Mouse (Mus musculus): ENCODE data around the gene Spdl1. TPM values are rescaled to one million over a fixed set of nuclear protein-coding genes. Genes with fewer than 3 reads are reported as not detected.

Gene Spdl1
- total and polyA plus RNA-seq, 3 experiments: 24.2 to 36.3 TPM; not detected in 1

- TF ChIP-seq TBP (IDR thresholded peaks at IDR 0.05; ENCODE audit: low read depth, low read length) (no peak), SMC3 (IDR thresholded peaks at IDR 0.05; ENCODE audit: low read depth, low read length) (no peak), POLR2AphosphoS2 (IDR thresholded peaks at IDR 0.05; ENCODE audit: low read length) (no peak), MYC (IDR thresholded peaks at IDR 0.05; ENCODE audit: low read depth, low read length) (no peak), HCFC1 (IDR thresholded peaks at IDR 0.05; ENCODE audit: low read depth, low read length) (no peak), KAT2A (conservative IDR thresholded peaks at IDR 0.05; ENCODE audit: low read depth, low read length) (no peak), E2F4 (IDR thresholded peaks at IDR 0.05; ENCODE audit: borderline replicate concordance, low read depth, low read length) (no peak), UBTF (IDR thresholded peaks at IDR 0.05; ENCODE audit: borderline replicate concordance, insufficient read depth, low read depth, low read length) (no peak), GATA1 (IDR thresholded peaks at IDR 0.05; ENCODE audit: low read depth, low read length) (no peak), MXI1 (IDR thresholded peaks at IDR 0.05; ENCODE audit: low read depth, low read length) (no peak), CHD2 (IDR thresholded peaks at IDR 0.05; ENCODE audit: low read length) (no peak), JUND (IDR thresholded peaks at IDR 0.05; ENCODE audit: low read depth, low read length) (no peak), ZC3H11A (IDR thresholded peaks at IDR 0.05; ENCODE audit: low read depth, low read length) (no peak), NRF1 (IDR thresholded peaks at IDR 0.05; ENCODE audit: insufficient read depth, low read depth, low read length, poor library complexity, severe bottlenecking) (no peak), BHLHE40 (IDR thresholded peaks at IDR 0.05; ENCODE audit: borderline replicate concordance, low read depth, low read length) (no peak), MAFK (IDR thresholded peaks at IDR 0.05; ENCODE audit: borderline replicate concordance, low read depth, low read length) (no peak), EP300 (IDR thresholded peaks at IDR 0.05; ENCODE audit: low read depth in 1 of 2, low read length in 2 of 2) (no peak), TCF12 (IDR thresholded peaks at IDR 0.05; ENCODE audit: low read depth, low read length) (no peak)
- no peak for DNase-seq (ENCODE audit: low read depth, low spot score)
Measured at GRCm38 (mm10) chr11:34865741-34866270, 32.4 kb upstream of the Spdl1 start.

GRCm38 (mm10) chr11:34865181-34865580 is 31.7 kb upstream of the Spdl1 start:
- no peak for TF ChIP-seq POLR2A (IDR thresholded peaks at IDR 0.05; ENCODE audit: control insufficient read depth in 1 of 2, insufficient read depth in 1 of 2, low read depth in 1 of 2, low read length in 2 of 2, poor library complexity in 1 of 2)
- no peak for TF ChIP-seq MYC (IDR thresholded peaks at IDR 0.05; ENCODE audit: low read depth, low read length)
- TF ChIP-seq USF2 (IDR thresholded peaks at IDR 0.05; ENCODE audit: borderline replicate concordance in 1 of 2, insufficient read depth in 1 of 2, low read depth in 1 of 2, low read length in 2 of 2): no peak
- TF ChIP-seq POLR2AphosphoS2 (IDR thresholded peaks at IDR 0.05; ENCODE audit: low read length): no peak
- TF ChIP-seq TBP (IDR thresholded peaks at IDR 0.05; ENCODE audit: low read depth, low read length): no peak
- no peak for TF ChIP-seq HCFC1 (IDR thresholded peaks at IDR 0.05; ENCODE audit: low read depth, low read length)
- no peak for TF ChIP-seq ETS1 (IDR thresholded peaks at IDR 0.05; ENCODE audit: low read depth, low read length)
- TF ChIP-seq RAD21 (IDR thresholded peaks at IDR 0.05; ENCODE audit: low read depth, low read length): no peak
- no peak for TF ChIP-seq CTCF (IDR thresholded peaks at IDR 0.05 in 2 of 3, conservative IDR thresholded peaks at IDR 0.05 in 1 of 3; ENCODE audit: control insufficient read depth in 1 of 3, insufficient read depth in 1 of 3, low read depth in 2 of 3, low read length in 3 of 3, poor library complexity in 1 of 3, severe bottlenecking in 1 of 3)
- no peak for TF ChIP-seq ZKSCAN1 (IDR thresholded peaks at IDR 0.05; ENCODE audit: low read depth, low read length)
- TF ChIP-seq MXI1 (IDR thresholded peaks at IDR 0.05; ENCODE audit: low read depth, low read length): no peak
- TF ChIP-seq MAX (IDR thresholded peaks at IDR 0.05; ENCODE audit: low read length): no peak
- no peak for TF ChIP-seq POLR2AphosphoS5 (IDR thresholded peaks at IDR 0.05; ENCODE audit: borderline replicate concordance, low read depth, low read length)
- no peak for TF ChIP-seq USF1 (IDR thresholded peaks at IDR 0.05; ENCODE audit: low read depth, low read length)
- no peak for TF ChIP-seq BHLHE40 (IDR thresholded peaks at IDR 0.05; ENCODE audit: borderline replicate concordance, low read depth, low read length)
- no peak for TF ChIP-seq CHD2 (IDR thresholded peaks at IDR 0.05; ENCODE audit: low read length)
- TF ChIP-seq MYB (IDR thresholded peaks at IDR 0.05; ENCODE audit: low read depth, low read length): no peak
- no peak for TF ChIP-seq MAZ (IDR thresholded peaks at IDR 0.05; ENCODE audit: low read depth, low read length)
- TF ChIP-seq ZC3H11A (IDR thresholded peaks at IDR 0.05; ENCODE audit: low read depth, low read length): no peak
- TF ChIP-seq MAFK (IDR thresholded peaks at IDR 0.05; ENCODE audit: borderline replicate concordance, low read depth, low read length): no peak
- H3K79me2 ChIP-seq (ENCODE audit: control insufficient read depth, insufficient read depth, low read length, poor library complexity): no peaks in the 10 kb centered on the region
- no peak overlapping the region for H3K4me3 ChIP-seq (ENCODE audit: control insufficient read depth in 1 of 2, insufficient read depth in 1 of 2, low read depth in 2 of 2, low read length in 2 of 2)
- no peak for DNase-seq (ENCODE audit: low read depth, low spot score)
- peaks cover 1 to 2% of the 10 kb centered on the region in 2 experiments; a peak in 1 of 4 replicates for H3K27me3 ChIP-seq (ENCODE audit: control insufficient read depth in 1 of 2, insufficient read depth in 2 of 2, low read length in 2 of 2)
- H3K4me1 ChIP-seq (ENCODE audit: control insufficient read depth in 1 of 2, insufficient read depth in 2 of 2, low read length in 2 of 2): no peaks in the 10 kb centered on the region
- no peak overlapping the region for H3K9ac ChIP-seq (ENCODE audit: control insufficient read depth, low read depth, low read length, poor library complexity, severe bottlenecking)
- H3K9me3 ChIP-seq (replicated peaks; ENCODE audit: insufficient read depth, low read length): no peaks in the 10 kb centered on the region
- no peaks in the 10 kb centered on the region for H3K36me3 ChIP-seq (ENCODE audit: control insufficient read depth in 1 of 2, insufficient read depth in 2 of 2, low read length in 2 of 2)
- no peak overlapping the region for H3K27ac ChIP-seq (ENCODE audit: control insufficient read depth, low read depth, low read length)

More at GRCm38 (mm10) chr11:34865741-34866270, 32.4 kb upstream of the Spdl1 start:
- Histone ChIP-seq H3K4me3 (ENCODE audit: control insufficient read depth in 1 of 2, insufficient read depth in 1 of 2, low read depth in 2 of 2, low read length in 2 of 2) (no peak overlapping the region), H3K4me1 (ENCODE audit: control insufficient read depth in 1 of 2, insufficient read depth in 2 of 2, low read length in 2 of 2) (no peaks in the 10 kb centered on the region), H3K79me2 (ENCODE audit: control insufficient read depth, insufficient read depth, low read length, poor library complexity) (no peaks in the 10 kb centered on the region), H3K9me3 (replicated peaks; ENCODE audit: insufficient read depth, low read length) (no peaks in the 10 kb centered on the region), H3K9ac (ENCODE audit: control insufficient read depth, low read depth, low read length, poor library complexity, severe bottlenecking) (no peak overlapping the region), H3K36me3 (ENCODE audit: control insufficient read depth in 1 of 2, insufficient read depth in 2 of 2, low read length in 2 of 2) (no peaks in the 10 kb centered on the region), H3K27me3 (ENCODE audit: control insufficient read depth in 1 of 2, insufficient read depth in 2 of 2, low read length in 2 of 2) (peaks cover 1 to 2% of the 10 kb centered on the region in 2 experiments; a peak in 1 of 4 replicates), H3K27ac (ENCODE audit: control insufficient read depth, low read depth, low read length) (no peak overlapping the region)

All from MEL (cell line).